Mouse (Mus musculus) CD4-positive, CD25-positive, alpha-beta regulatory T cell, adult 4 months (primary cell): ENCODE results near the gene Stk19. TPM values are rescaled to one million over a fixed set of nuclear protein-coding genes. Genes with fewer than 3 reads are reported as not detected.
"Not testable (repeated sequence)": the region's sequence is repeated elsewhere in the genome, so short reads cannot be mapped to it uniquely, and the experiment has no call there.

Experiments used
- ATAC-seq: one replicate; pipeline ENCODE4 v1.8.0; 2017
- polyA plus RNA-seq, 2 experiments: library from polyadenylated mRNA; unstranded; fragments of 100-300 nt; shearing (Covaris generic); gene quantifications; one replicate each; pipeline ENCODE4 v1.2.1; 2017

Gene Stk19
- polyA plus RNA-seq, 2 experiments from 2014 or later = 24.4 to 46.0 TPM

- ATAC-seq = no peak
Measured at GRCm38 (mm10) chr17:34840736-34841307, 4.1 kb upstream of the Stk19 start.

- no peak for ATAC-seq
Measured at GRCm38 (mm10) chr17:34838785-34839184, 2.0 kb upstream of the Stk19 start.

GRCm38 (mm10) chr17:34837464-34838324 lies 949 bp upstream of the Stk19 start:
- ATAC-seq = peak; percentile 8

- peak; percentile 36 for ATAC-seq
Measured at GRCm38 (mm10) chr17:34836155-34836855, 440 bp downstream of the Stk19 start.

- ATAC-seq = not testable (repeated sequence)
Measured at GRCm38 (mm10) chr17:34830776-34831175, 6.0 kb downstream of the Stk19 start.

GRCm38 (mm10) chr17:34814818-34815370 lies 21.9 kb downstream of the Stk19 start:
- ATAC-seq = no peak

GRCm38 (mm10) chr17:34813747-34814146 lies 23.0 kb downstream of the Stk19 start:
- ATAC-seq = not testable (repeated sequence)

- ATAC-seq = no peak
Measured at GRCm38 (mm10) chr17:34811275-34811674, 25.5 kb downstream of the Stk19 start.

- not testable (repeated sequence) for ATAC-seq
Measured at GRCm38 (mm10) chr17:34810811-34811210, 25.9 kb downstream of the Stk19 start.

- ATAC-seq = not testable (repeated sequence)
Measured at GRCm38 (mm10) chr17:34810411-34810810, 26.3 kb downstream of the Stk19 start.

- no peak for ATAC-seq
Measured at GRCm38 (mm10) chr17:34808599-34809205, 28.0 kb downstream of the Stk19 start.

GRCm38 (mm10) chr17:34807176-34807575 lies 29.6 kb downstream of the Stk19 start:
- ATAC-seq = no peak

GRCm38 (mm10) chr17:34804871-34805562 lies 31.7 kb downstream of the Stk19 start:
- no peak for ATAC-seq

GRCm38 (mm10) chr17:34804301-34804700 lies 32.4 kb downstream of the Stk19 start, which contains the start of gene Cyp21a1:
TSS of gene Cyp21a1 (minus strand) at chr17:34804561.
- not testable (repeated sequence) for ATAC-seq

- ATAC-seq = not testable (repeated sequence)
Measured at GRCm38 (mm10) chr17:34803367-34803766, 33.4 kb downstream of the Stk19 start.

- ATAC-seq = not testable (repeated sequence)
Measured at GRCm38 (mm10) chr17:34802756-34803155, 34.0 kb downstream of the Stk19 start.

- not testable (repeated sequence) for ATAC-seq
Measured at GRCm38 (mm10) chr17:34800781-34801305, 35.9 kb downstream of the Stk19 start.

- no peak for ATAC-seq
Measured at GRCm38 (mm10) chr17:34799531-34799925, 37.2 kb downstream of the Stk19 start.

- no peak for ATAC-seq
Measured at GRCm38 (mm10) chr17:34798866-34799530, 37.7 kb downstream of the Stk19 start.

- ATAC-seq = not testable (repeated sequence)
Measured at GRCm38 (mm10) chr17:34798071-34798470, 38.7 kb downstream of the Stk19 start.
